Mouse (Mus musculus) lung, adult 2 months (tissue): ENCODE data around the gene Tpk1.

ENCODE experiments used
- CTCF ChIP-seq: fragments of 200-500 bp; IDR thresholded peaks from 2 replicates; pipeline ENCODE4 v1.5.1; 2011; ENCODE audit warnings: mild to moderate bottlenecking, low read length, control low read depth; ENCODE audit not compliant: insufficient read depth
- POLR2A ChIP-seq: fragments of 200-500 bp; IDR thresholded peaks from 2 replicates; pipeline ENCODE4 v1.6.1; 2011; ENCODE audit warnings: low read depth, mild to moderate bottlenecking, control low read depth, low read length, borderline replicate concordance; ENCODE audit errors: extremely low read depth

- no peak for TF ChIP-seq CTCF
- no peak for TF ChIP-seq POLR2A
Measured at GRCm38 (mm10) chr6:43535459-43535858, 130.6 kb downstream of the Tpk1 start.
